Mouse (Mus musculus): Measurements from ENCODE around the gene Abi3.

Gene Abi3

DNA sequence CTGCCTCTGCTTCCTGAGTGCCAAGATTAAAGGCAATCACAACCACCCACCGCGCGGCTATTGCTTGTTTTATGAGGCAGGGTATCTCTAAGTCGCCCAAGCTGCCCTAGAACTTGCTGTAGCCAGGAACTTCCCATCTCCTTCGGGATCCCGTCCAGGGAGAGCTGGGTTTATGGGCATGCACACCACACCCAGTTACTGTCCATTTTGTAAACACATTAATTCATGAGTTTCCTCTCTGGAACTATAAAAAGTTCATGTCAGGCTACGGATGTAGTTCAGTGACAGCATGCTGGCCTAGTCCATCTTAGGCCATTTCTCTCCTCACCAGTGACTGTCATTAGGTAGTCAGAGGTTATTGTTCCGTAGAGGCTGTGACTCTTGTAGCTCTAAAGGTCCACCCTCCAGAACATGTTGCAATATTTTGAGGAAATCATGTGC is 52.8 kb downstream of the Abi3 start:
- in situ Hi-C loops (cut with MboI, MseI): no loop called here

DNA sequence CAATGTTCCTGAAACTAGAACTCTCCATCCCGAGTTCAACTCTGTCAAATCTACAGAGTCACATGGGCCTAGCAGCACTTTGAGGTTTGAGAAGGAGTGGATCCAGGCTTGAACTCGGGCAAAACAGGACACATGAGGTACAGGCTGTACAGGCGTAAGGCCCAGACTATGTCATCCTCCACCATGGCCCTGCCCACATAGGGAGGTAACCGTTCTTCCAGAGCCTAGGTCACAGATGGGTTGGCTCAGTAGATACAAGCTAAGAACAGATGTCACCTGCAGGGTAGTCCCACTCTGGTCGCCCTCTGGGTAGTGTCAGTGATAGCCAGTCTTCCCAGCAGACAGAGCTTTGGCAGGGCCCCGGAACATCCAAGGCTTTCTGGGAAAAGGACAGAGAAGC is 55.8 kb downstream of the Abi3 start:
- in situ Hi-C loops (cut with MboI, MseI): no loop called here

DNA sequence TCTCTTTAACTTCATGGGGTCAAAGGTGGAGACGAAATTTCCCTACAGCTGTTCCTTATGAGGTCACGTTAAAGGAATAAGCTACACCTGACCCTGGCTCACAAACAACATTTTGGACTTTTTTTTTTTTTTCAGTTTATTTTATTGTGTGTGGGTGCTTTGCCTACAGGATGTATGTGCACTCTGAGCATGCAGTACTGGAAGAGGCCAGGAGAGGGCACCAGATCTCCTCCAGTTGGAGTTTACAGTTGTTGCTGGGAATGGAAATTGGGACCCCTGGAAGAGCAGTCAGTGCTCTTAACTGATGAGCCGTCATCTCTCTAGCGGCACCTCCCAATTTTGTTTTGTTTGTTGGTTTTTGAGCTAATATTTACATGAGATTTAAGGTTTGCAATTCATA is 56.6 kb downstream of the Abi3 start:
- in situ Hi-C loops (cut with MboI, MseI): no loop called here

DNA sequence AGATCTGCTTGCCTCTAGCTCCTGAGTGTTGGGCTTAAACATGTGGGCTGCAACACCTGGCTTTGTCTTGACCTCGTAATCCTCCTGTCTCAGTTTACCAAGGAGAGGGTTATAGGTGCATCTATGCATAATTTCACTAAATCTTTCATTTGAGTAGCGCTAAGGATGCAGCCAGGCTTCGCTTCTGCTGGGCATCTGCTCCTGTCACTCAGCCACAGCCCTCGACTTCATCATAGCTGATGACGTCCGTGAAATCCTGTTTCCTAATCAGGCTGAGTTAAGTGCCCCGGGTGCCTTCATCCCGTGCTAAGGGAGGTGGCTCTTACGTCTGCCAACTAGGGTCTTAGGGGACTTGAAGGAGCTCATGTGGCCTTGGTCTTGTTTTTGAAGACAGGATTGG is 58.3 kb downstream of the Abi3 start:
- in situ Hi-C loops (cut with MboI, MseI): no loop called here

DNA sequence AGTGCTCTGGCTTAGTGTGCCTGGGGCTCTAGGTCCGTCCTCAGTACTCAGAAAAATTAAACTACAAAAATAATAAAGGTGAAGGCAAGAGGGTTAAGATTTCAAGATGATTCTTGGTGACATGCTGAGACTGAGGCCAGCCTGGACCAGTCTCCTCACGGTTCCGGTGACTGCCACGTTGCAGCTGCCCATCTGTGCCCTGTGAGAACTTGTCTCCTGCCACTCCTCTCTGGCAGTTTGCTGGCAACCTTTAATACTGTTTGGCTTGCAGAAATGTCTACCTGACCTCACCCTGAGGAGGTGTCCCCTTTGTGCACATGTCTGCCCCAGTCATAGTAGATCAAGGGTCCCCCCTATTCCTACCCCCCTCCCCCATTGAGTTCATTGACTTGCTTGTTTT is 58.8 kb downstream of the Abi3 start:
- in situ Hi-C loops (cut with MboI, MseI): no loop called here

DNA sequence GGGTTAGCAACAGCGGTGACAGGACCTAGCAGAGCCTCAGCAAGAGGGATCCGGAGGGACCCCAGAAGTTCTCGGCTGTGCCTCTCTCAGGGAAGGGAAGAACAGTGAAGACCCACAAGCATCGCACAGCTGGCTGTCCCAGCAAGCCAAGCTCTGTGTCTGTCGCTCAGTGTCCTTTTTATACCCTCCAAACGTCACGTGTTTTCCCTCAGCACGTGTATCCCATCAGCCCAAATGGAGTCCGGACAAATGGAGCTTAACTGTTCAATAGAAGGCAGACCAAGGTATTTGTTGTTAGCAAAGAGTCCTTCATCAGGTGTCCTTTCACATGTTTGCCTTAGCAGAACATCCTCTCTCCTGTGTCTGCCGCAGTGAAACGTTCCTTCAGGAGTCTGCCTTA is 60.7 kb downstream of the Abi3 start:
- in situ Hi-C loops (cut with MboI, MseI): no loop called here

DNA sequence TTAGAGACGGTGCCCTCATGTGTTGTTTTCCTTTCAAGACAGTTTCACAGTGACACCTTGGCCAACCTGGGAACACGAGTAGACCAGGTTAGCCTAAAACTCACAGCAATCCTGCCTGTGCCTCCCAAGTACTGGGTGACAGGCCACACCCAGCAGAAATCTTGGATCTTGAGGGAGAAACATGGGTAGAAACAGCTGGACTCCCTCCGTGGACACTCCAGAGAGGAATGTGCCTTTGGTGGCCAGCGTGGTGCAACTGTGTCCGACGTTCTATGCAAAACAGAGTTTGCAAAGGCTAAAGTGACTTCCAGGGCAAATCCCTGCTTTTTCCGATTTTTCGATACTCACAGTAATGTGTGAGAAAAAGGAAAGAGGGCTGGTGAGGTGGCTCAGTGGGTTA is 61.8 kb downstream of the Abi3 start:
- in situ Hi-C loops (cut with MboI, MseI): no loop called here

All from T-helper 1 cell (primary cell).